Mouse (Mus musculus): ENCODE measurements around the gene Olfr921. TPM values are rescaled to one million over a fixed set of nuclear protein-coding genes. Genes with fewer than 3 reads are reported as not detected.

The Olfr921 gene
- polyA plus RNA-seq (2014; fragmentation: Nextera tagmentation; extraction: Ambion mirVana), result not detected in 2 replicates

GRCm38 (mm10) chr9:38772768-38773167 is at the start of gene Olfr921:
Olfr921 (plus strand) TSS chr9:38773068.
- no peak within 1 kb of the TSS for H3K27ac ChIP-seq (ENCODE audit: low read depth, low read length)
- no peaks in the 10 kb centered on the region for H3K4me1 ChIP-seq (ENCODE audit: control insufficient read depth, insufficient read depth, low read length)
- ATAC-seq (ENCODE audit: low read depth), result no peak
- H3K9me3 ChIP-seq (ENCODE audit: control insufficient read depth, low read length), result no peaks in the 10 kb centered on the region
- H3K27me3 ChIP-seq (ENCODE audit: control insufficient read depth, insufficient read depth, low read length), result no peaks in the 10 kb centered on the region
- H3K4me3 ChIP-seq (ENCODE audit: low read depth, low read length), result no peak within 1 kb of the TSS
- H3K4me2 ChIP-seq (ENCODE audit: low read depth, low read length), result no peak within 1 kb of the TSS
- no peak within 1 kb of the TSS for H3K9ac ChIP-seq (replicated peaks; ENCODE audit: low read depth, low read length)
- H3K36me3 ChIP-seq (ENCODE audit: control insufficient read depth, insufficient read depth, low read length), result no peaks in the 10 kb centered on the region

GRCm38 (mm10) chr9:38724044-38724443 is 48.8 kb upstream of the Olfr921 start:
- H3K4me1 ChIP-seq (ENCODE audit: control insufficient read depth, insufficient read depth, low read length), result no peaks in the 10 kb centered on the region
- 96% methylated on average over 1 of the region's 1 CpGs for WGBS
- H3K4me3 ChIP-seq (ENCODE audit: low read depth, low read length), result no peak overlapping the region
- H3K27ac ChIP-seq (ENCODE audit: low read depth, low read length), result no peak overlapping the region
- no peak for ATAC-seq (ENCODE audit: low read depth)
- no peak overlapping the region for H3K9ac ChIP-seq (replicated peaks; ENCODE audit: low read depth, low read length)
- H3K36me3 ChIP-seq (ENCODE audit: control insufficient read depth, insufficient read depth, low read length), result no peaks in the 10 kb centered on the region
- no peak overlapping the region for H3K4me2 ChIP-seq (ENCODE audit: low read depth, low read length)
- no peaks in the 10 kb centered on the region for H3K9me3 ChIP-seq (ENCODE audit: control insufficient read depth, low read length)
- H3K27me3 ChIP-seq (ENCODE audit: control insufficient read depth, insufficient read depth, low read length), result no peaks in the 10 kb centered on the region

GRCm38 (mm10) chr9:38728218-38728617 is 44.6 kb upstream of the Olfr921 start:
- Histone ChIP-seq H3K27me3 (ENCODE audit: control insufficient read depth, insufficient read depth, low read length) (no peaks in the 10 kb centered on the region), H3K4me2 (ENCODE audit: low read depth, low read length) (no peak overlapping the region), H3K4me1 (ENCODE audit: control insufficient read depth, insufficient read depth, low read length) (no peaks in the 10 kb centered on the region), H3K27ac (ENCODE audit: low read depth, low read length) (no peak overlapping the region), H3K4me3 (ENCODE audit: low read depth, low read length) (no peak overlapping the region), H3K36me3 (ENCODE audit: control insufficient read depth, insufficient read depth, low read length) (no peaks in the 10 kb centered on the region), H3K9ac (replicated peaks; ENCODE audit: low read depth, low read length) (no peak overlapping the region), H3K9me3 (ENCODE audit: control insufficient read depth, low read length) (no peaks in the 10 kb centered on the region)
- 83% methylated on average over 3 of the region's 3 CpGs for WGBS
- ATAC-seq (ENCODE audit: low read depth), result no peak

GRCm38 (mm10) chr9:38741408-38741807 is 31.5 kb upstream of the Olfr921 start:
- H3K27ac ChIP-seq (ENCODE audit: low read depth, low read length), result no peak overlapping the region
- H3K4me2 ChIP-seq (ENCODE audit: low read depth, low read length), result no peak overlapping the region
- H3K9me3 ChIP-seq (ENCODE audit: control insufficient read depth, low read length), result no peaks in the 10 kb centered on the region
- no peaks in the 10 kb centered on the region for H3K36me3 ChIP-seq (ENCODE audit: control insufficient read depth, insufficient read depth, low read length)
- H3K4me1 ChIP-seq (ENCODE audit: control insufficient read depth, insufficient read depth, low read length), result no peaks in the 10 kb centered on the region
- no peak for ATAC-seq (ENCODE audit: low read depth)
- no peaks in the 10 kb centered on the region for H3K27me3 ChIP-seq (ENCODE audit: control insufficient read depth, insufficient read depth, low read length)
- H3K4me3 ChIP-seq (ENCODE audit: low read depth, low read length), result no peak overlapping the region
- H3K9ac ChIP-seq (replicated peaks; ENCODE audit: low read depth, low read length), result no peak overlapping the region
- WGBS, result 85% methylated on average over 1 of the region's 1 CpGs

DNA sequence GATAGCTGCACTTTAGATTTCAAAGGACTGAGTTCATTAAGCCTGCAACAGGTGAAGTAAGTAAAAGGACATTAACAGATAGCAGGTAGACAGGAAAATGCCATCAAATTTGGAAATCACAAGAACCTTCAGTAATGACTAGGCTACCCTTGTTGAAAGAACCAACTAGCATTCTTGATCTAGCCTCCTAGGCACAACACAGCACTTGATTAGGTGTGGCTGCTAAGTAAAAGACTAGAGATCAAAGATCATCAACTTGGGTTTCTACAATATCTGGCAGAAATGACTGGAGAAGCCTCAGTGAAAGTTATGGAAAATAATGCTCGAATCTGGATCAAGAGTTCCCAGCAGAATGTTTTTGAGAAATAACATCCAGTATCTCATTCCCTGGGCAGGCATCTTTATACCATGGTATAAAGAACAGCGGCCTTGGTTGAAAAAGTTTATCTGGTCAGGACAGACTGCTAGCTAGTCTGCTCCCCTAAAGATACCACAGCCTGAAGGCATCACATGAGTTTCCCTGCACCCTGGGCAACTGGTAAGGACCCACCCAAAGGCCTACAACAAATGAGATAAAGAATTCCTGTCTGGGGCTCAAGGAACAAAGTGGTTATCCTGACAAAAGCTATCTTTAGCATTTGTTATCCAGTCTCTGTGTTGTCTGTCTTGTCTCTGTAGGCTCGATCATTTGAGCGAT is 28.1 kb upstream of the Olfr921 start:
- no peaks in the 10 kb centered on the region for H3K4me1 ChIP-seq (ENCODE audit: control insufficient read depth, insufficient read depth, low read length)

DNA sequence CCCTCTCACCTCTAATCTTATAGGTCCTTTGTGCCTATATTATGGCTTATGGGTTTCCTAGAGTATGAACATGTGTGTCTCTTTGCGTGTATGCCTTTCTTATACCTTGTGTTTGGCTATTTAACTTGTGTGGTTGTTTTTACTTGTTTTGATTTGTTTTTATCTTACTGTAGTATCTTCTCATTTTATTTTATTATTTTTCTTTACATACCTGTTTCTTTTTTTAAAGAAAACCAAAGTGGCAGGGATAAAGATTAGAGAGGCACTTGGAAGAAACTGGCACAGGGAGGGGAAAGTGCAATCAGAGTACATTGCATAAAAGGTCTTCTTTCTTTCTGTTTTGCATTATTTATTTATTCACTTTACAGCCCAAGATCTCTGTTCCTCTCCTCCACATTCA is 20.9 kb upstream of the Olfr921 start, which contains the start of gene Olfr920:
TSS of gene Olfr920 (plus strand) at position 301 of the 400 bp plus-strand sequence.
- 98% methylated on average over 1 of the region's 1 CpGs for WGBS
- Histone ChIP-seq H3K4me2 (ENCODE audit: low read depth, low read length) (no peak within 1 kb of the TSS), H3K4me3 (ENCODE audit: low read depth, low read length) (no peak within 1 kb of the TSS), H3K9ac (replicated peaks; ENCODE audit: low read depth, low read length) (no peak within 1 kb of the TSS), H3K27ac (ENCODE audit: low read depth, low read length) (no peak within 1 kb of the TSS), H3K4me1 (ENCODE audit: control insufficient read depth, insufficient read depth, low read length) (no peaks in the 10 kb centered on the region), H3K27me3 (ENCODE audit: control insufficient read depth, insufficient read depth, low read length) (no peaks in the 10 kb centered on the region), H3K36me3 (ENCODE audit: control insufficient read depth, insufficient read depth, low read length) (no peaks in the 10 kb centered on the region), H3K9me3 (ENCODE audit: control insufficient read depth, low read length) (no peaks in the 10 kb centered on the region)
- ATAC-seq (ENCODE audit: low read depth), result no peak

More for the DNA sequence above, 28.1 kb upstream of the Olfr921 start:
- ATAC-seq (ENCODE audit: low read depth), result no peak
- H3K4me3 ChIP-seq (ENCODE audit: low read depth, low read length), result no peak overlapping the region
- 92% methylated on average over 4 of the region's 4 CpGs for WGBS
- H3K4me2 ChIP-seq (ENCODE audit: low read depth, low read length), result no peak overlapping the region
- no peak overlapping the region for H3K27ac ChIP-seq (ENCODE audit: low read depth, low read length)
- no peak overlapping the region for H3K9ac ChIP-seq (replicated peaks; ENCODE audit: low read depth, low read length)
- no peaks in the 10 kb centered on the region for H3K27me3 ChIP-seq (ENCODE audit: control insufficient read depth, insufficient read depth, low read length)
- H3K36me3 ChIP-seq (ENCODE audit: control insufficient read depth, insufficient read depth, low read length), result no peaks in the 10 kb centered on the region
- no peaks in the 10 kb centered on the region for H3K9me3 ChIP-seq (ENCODE audit: control insufficient read depth, low read length)

DNA sequence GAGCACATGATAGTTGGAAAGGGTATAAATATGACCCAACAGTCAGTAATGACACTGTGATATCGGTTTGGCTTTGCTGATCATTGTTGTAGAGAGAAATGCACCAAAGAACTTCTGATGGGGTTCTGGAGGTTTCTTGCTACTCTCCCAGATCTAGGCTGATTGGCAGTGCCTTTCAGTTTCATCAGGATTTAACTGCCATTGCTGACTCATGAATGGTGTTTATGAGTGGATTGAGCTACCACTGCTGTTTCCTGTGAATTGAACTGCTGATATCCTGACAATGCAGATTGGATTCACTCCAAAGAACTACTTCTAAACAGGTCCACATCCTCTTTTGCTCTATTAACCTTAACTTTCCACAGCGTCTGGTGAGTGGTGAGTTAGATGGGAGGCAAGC is 19.8 kb downstream of the Olfr921 start:
- Histone ChIP-seq H3K36me3 (ENCODE audit: control insufficient read depth, insufficient read depth, low read length) (no peaks in the 10 kb centered on the region), H3K9ac (replicated peaks; ENCODE audit: low read depth, low read length) (no peak overlapping the region), H3K4me2 (ENCODE audit: low read depth, low read length) (no peak overlapping the region), H3K27me3 (ENCODE audit: control insufficient read depth, insufficient read depth, low read length) (no peaks in the 10 kb centered on the region), H3K27ac (ENCODE audit: low read depth, low read length) (no peak overlapping the region), H3K4me1 (ENCODE audit: control insufficient read depth, insufficient read depth, low read length) (no peaks in the 10 kb centered on the region), H3K9me3 (ENCODE audit: control insufficient read depth, low read length) (no peaks in the 10 kb centered on the region), H3K4me3 (ENCODE audit: low read depth, low read length) (no peak overlapping the region)
- ATAC-seq (ENCODE audit: low read depth), result no peak
- WGBS, result 95% methylated on average over 2 of the region's 2 CpGs

GRCm38 (mm10) chr9:38805696-38806095 is 32.8 kb downstream of the Olfr921 start:
- Histone ChIP-seq H3K4me1 (ENCODE audit: control insufficient read depth, insufficient read depth, low read length) (no peaks in the 10 kb centered on the region), H3K4me2 (ENCODE audit: low read depth, low read length) (no peak overlapping the region), H3K27ac (ENCODE audit: low read depth, low read length) (no peak overlapping the region), H3K4me3 (ENCODE audit: low read depth, low read length) (no peak overlapping the region), H3K36me3 (ENCODE audit: control insufficient read depth, insufficient read depth, low read length) (no peaks in the 10 kb centered on the region), H3K9me3 (ENCODE audit: control insufficient read depth, low read length) (no peaks in the 10 kb centered on the region), H3K27me3 (ENCODE audit: control insufficient read depth, insufficient read depth, low read length) (no peaks in the 10 kb centered on the region), H3K9ac (replicated peaks; ENCODE audit: low read depth, low read length) (no peak overlapping the region)
- no peak for ATAC-seq (ENCODE audit: low read depth)

DNA sequence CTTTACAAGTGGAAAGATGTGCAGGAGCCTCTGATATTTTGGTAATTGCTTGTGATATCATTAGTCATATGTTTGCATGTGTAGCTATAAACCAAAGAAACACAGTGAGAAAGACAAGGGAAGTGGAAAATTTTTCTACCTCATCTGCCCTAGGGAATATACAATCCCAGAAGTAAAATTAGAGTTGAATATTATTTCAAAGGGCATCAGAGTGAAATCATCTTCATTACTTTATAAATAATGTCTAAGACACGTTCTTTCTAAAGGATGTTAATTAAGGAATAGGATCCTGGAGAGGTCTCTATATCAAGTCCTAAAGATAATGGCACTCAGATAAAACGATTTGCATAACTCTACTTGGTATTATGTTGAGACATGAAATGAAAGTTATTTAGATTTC is 41.4 kb downstream of the Olfr921 start, which contains the start of gene Olfr922:
TSS of gene Olfr922 (plus strand) at position 301 of the 400 bp plus-strand sequence.
- Histone ChIP-seq H3K9me3 (ENCODE audit: control insufficient read depth, low read length) (no peaks in the 10 kb centered on the region), H3K9ac (replicated peaks; ENCODE audit: low read depth, low read length) (no peak within 1 kb of the TSS), H3K36me3 (ENCODE audit: control insufficient read depth, insufficient read depth, low read length) (no peaks in the 10 kb centered on the region), H3K27ac (ENCODE audit: low read depth, low read length) (no peak within 1 kb of the TSS), H3K4me3 (ENCODE audit: low read depth, low read length) (no peak within 1 kb of the TSS), H3K27me3 (ENCODE audit: control insufficient read depth, insufficient read depth, low read length) (no peaks in the 10 kb centered on the region), H3K4me2 (ENCODE audit: low read depth, low read length) (no peak within 1 kb of the TSS), H3K4me1 (ENCODE audit: control insufficient read depth, insufficient read depth, low read length) (no peaks in the 10 kb centered on the region)
- WGBS, result 73% methylated on average over 2 of the region's 2 CpGs
- ATAC-seq (ENCODE audit: low read depth), result no peak
